Comparison of ENCODE assay signal across 11 mouse cellular contexts in genomic region chr4:139250886-139251285, GRCm38 (mm10). TPM values are rescaled to one million over a fixed set of nuclear protein-coding genes. Genes with fewer than 3 reads are reported as not detected.
DNase-seq lines count a peak whose midpoint lies in the region; ATAC-seq and TF ChIP-seq lines count a peak whose summit lies in the region.
"Had no signal": no experiment of that assay in that cellular context is flagged by ENCODE, and none has a peak within 500 bp of the region (broad histone marks: within the 10 kb centered on the region; RNA-seq: fewer than 3 reads in every experiment).

No protein-coding gene starts in this region.

- H3K36me3 ChIP-seq in heart, embryonic 13.5 days = peaks cover 24% of the 10 kb centered on the region
- H3K36me3 ChIP-seq in lung, postnatal 0 days (ENCODE audit: insufficient read depth, low read length) = no peaks in the 10 kb centered on the region
- H3K36me3 ChIP-seq in intestine, embryonic 15.5 days = 0 out of 2 replicates have a peak, but pooled peaks cover 3% of the 10 kb centered on the region
- 0 out of 2 replicates have a peak, but pooled peaks cover 4% of the 10 kb centered on the region for H3K36me3 ChIP-seq in stomach, embryonic 15.5 days
- H3K36me3 ChIP-seq: forebrain, embryonic 15.5 days; neural tube, embryonic 15.5 days had no signal

- peak overlapping the region; percentile 57 for H3K27ac ChIP-seq in heart, embryonic 13.5 days (replicated peaks)
- peak overlapping the region; percentile 81 for H3K27ac ChIP-seq in lung, postnatal 0 days (ENCODE audit: low read length)
- peak overlapping the region; percentile 85 for H3K27ac ChIP-seq in intestine, embryonic 15.5 days
- H3K27ac ChIP-seq in stomach, embryonic 15.5 days = peak overlapping the region; percentile 83
- H3K27ac ChIP-seq: forebrain, embryonic 15.5 days had no signal

- no peak overlapping the region; the same call in 1 of the 2 replicates for H3K4me2 ChIP-seq in heart, embryonic 13.5 days
- H3K4me2 ChIP-seq in lung, postnatal 0 days (replicated peaks; ENCODE audit: low read depth, low read length) = no peak overlapping the region
- H3K4me2 ChIP-seq in intestine, embryonic 15.5 days (replicated peaks) = peak overlapping the region; percentile 46
- peak overlapping the region; percentile 8; the same call in 1 of the 2 replicates for H3K4me2 ChIP-seq in stomach, embryonic 15.5 days
- H3K4me2 ChIP-seq: forebrain, embryonic 15.5 days; neural tube, embryonic 15.5 days had no signal

- H3K27me3 ChIP-seq in heart, embryonic 13.5 days (replicated peaks) = no peaks in the 10 kb centered on the region
- no peaks in the 10 kb centered on the region for H3K27me3 ChIP-seq in lung, postnatal 0 days (replicated peaks; ENCODE audit: insufficient read depth, low read length)
- no peaks in the 10 kb centered on the region for H3K27me3 ChIP-seq in intestine, embryonic 15.5 days (replicated peaks)
- H3K27me3 ChIP-seq in stomach, embryonic 15.5 days (replicated peaks) = no peaks in the 10 kb centered on the region
- H3K27me3 ChIP-seq: forebrain, embryonic 15.5 days; neural tube, embryonic 15.5 days had no signal

- ATAC-seq in heart, embryonic 13.5 days (ENCODE audit: extremely low read depth, insufficient number of reproducible peaks, low FRiP score, low TSS enrichment) = no peak
- ATAC-seq in lung, postnatal 0 days = no peak
- peak; percentile 92 for ATAC-seq in intestine, embryonic 15.5 days
- peak; percentile 73 for ATAC-seq in stomach, embryonic 15.5 days (ENCODE audit: insufficient read depth, low FRiP score, low read depth)
- ATAC-seq in CD4-positive, CD25-positive, alpha-beta regulatory T cell, adult 4 months = no peak
- ATAC-seq: forebrain, embryonic 15.5 days had no signal

- TF ChIP-seq EP300 in lung, postnatal 0 days (IDR thresholded peaks at IDR 0.05) = no peak

- intact Hi-C loops in heart, postnatal 14 days (cut with DNase I) = loop anchor here (5.0 kb wide), 1 partner anchor 44 kb away; no protein-coding TSS in a partner anchor

- no peak for DNase-seq in heart, postnatal 14 days
- DNase-seq in lung, postnatal 0 days (ENCODE audit: low spot score) = no peak
- DNase-seq in lung, postnatal 10 days = no peak
- DNase-seq in embryo, embryonic 9.5 days (ENCODE audit: extremely low spot score) = no peak
- DNase-seq: cerebellum, adult 2 months had no signal

- no peaks in the 10 kb centered on the region for H3K9me3 ChIP-seq in heart, embryonic 13.5 days
- no peaks in the 10 kb centered on the region for H3K9me3 ChIP-seq in lung, postnatal 0 days (ENCODE audit: low read length)
- no peaks in the 10 kb centered on the region for H3K9me3 ChIP-seq in intestine, embryonic 15.5 days
- H3K9me3 ChIP-seq in stomach, embryonic 15.5 days = no peaks in the 10 kb centered on the region
- H3K9me3 ChIP-seq: forebrain, embryonic 15.5 days; neural tube, embryonic 15.5 days had no signal

- TF ChIP-seq CTCF in lung, postnatal 0 days (IDR thresholded peaks at IDR 0.05) = no peak

- H3K4me1 ChIP-seq in heart, embryonic 13.5 days = peaks cover 67% of the 10 kb centered on the region
- H3K4me1 ChIP-seq in lung, postnatal 0 days (ENCODE audit: insufficient read depth, low read depth, low read length) = peaks cover 25% of the 10 kb centered on the region; the same call in 1 of the 2 replicates
- H3K4me1 ChIP-seq in intestine, embryonic 15.5 days (replicated peaks) = peaks cover 61% of the 10 kb centered on the region
- peaks cover 45% of the 10 kb centered on the region for H3K4me1 ChIP-seq in stomach, embryonic 15.5 days

- peak overlapping the region; percentile 42; the same call in 1 of the 2 replicates for H3K9ac ChIP-seq in heart, embryonic 13.5 days
- H3K9ac ChIP-seq in lung, postnatal 0 days (replicated peaks; ENCODE audit: low read depth) = no peak overlapping the region
- H3K9ac ChIP-seq in intestine, embryonic 15.5 days = no peak overlapping the region
- no peak overlapping the region for H3K9ac ChIP-seq in stomach, embryonic 15.5 days
- H3K9ac ChIP-seq: forebrain, embryonic 15.5 days; neural tube, embryonic 15.5 days had no signal

- no peak overlapping the region for H3K4me3 ChIP-seq in heart, embryonic 13.5 days
- H3K4me3 ChIP-seq in lung, postnatal 0 days (ENCODE audit: low read depth, low read length) = no peak overlapping the region
- no peak overlapping the region for H3K4me3 ChIP-seq in intestine, embryonic 15.5 days (replicated peaks)
- H3K4me3 ChIP-seq in stomach, embryonic 15.5 days (replicated peaks) = no peak overlapping the region
- H3K4me3 ChIP-seq: forebrain, embryonic 15.5 days; neural tube, embryonic 15.5 days had no signal

- 30% methylated on average over 8 of the region's 8 CpGs for WGBS in heart, embryonic 13.5 days
- 31% methylated on average over 8 of the region's 8 CpGs for WGBS in lung, postnatal 0 days
- 52% methylated on average over 8 of the region's 8 CpGs for whole genome bisulfite sequencing in intestine, embryonic 15.5 days
- 50% methylated on average over 8 of the region's 8 CpGs for WGBS in stomach, embryonic 15.5 days

RNA-seq across cellular contexts. Expression of gene Capzb, which starts 58.2 kb away (rescaled TPM):
- polyA plus RNA-seq in heart, embryonic 13.5 days (2015; fragmentation: Nextera tagmentation; extraction: Ambion mirVana) = 376 and 386 TPM in 2 replicates
- total RNA-seq in heart, postnatal 14 days (2021) = 100 to 1,000 TPM; 418 to 433 TPM
- 401 and 408 TPM in 2 replicates for polyA plus RNA-seq in lung, postnatal 0 days (2015; fragmentation: Nextera tagmentation; extraction: Ambion mirVana)
- 410 and 425 TPM in 2 replicates for polyA plus RNA-seq in intestine, embryonic 15.5 days (2015; fragmentation: Nextera tagmentation; extraction: Ambion mirVana)
- polyA plus RNA-seq in stomach, embryonic 15.5 days (2015; fragmentation: Nextera tagmentation; extraction: Ambion mirVana) = 375 and 416 TPM in 2 replicates
- polyA plus RNA-seq in CD4-positive, CD25-positive, alpha-beta regulatory T cell, adult 4 months (2017; shearing (Covaris generic)) = 100 to 1,000 TPM; 479 to 616 TPM

RNA-seq across cellular contexts. Expression of gene Pqlc2, which starts 59.6 kb away (rescaled TPM):
- polyA plus RNA-seq in heart, embryonic 13.5 days (2015; fragmentation: Nextera tagmentation; extraction: Ambion mirVana) = 8.8 and 10.2 TPM in 2 replicates
- 1 to 10 TPM; 7.1 to 8.4 TPM for total RNA-seq in heart, postnatal 14 days (2021)
- 14.4 and 17.4 TPM in 2 replicates for polyA plus RNA-seq in lung, postnatal 0 days (2015; fragmentation: Nextera tagmentation; extraction: Ambion mirVana)
- polyA plus RNA-seq in intestine, embryonic 15.5 days (2015; fragmentation: Nextera tagmentation; extraction: Ambion mirVana) = 19.3 and 23.3 TPM in 2 replicates
- polyA plus RNA-seq in stomach, embryonic 15.5 days (2015; fragmentation: Nextera tagmentation; extraction: Ambion mirVana) = 14.3 and 14.9 TPM in 2 replicates
- polyA plus RNA-seq in CD4-positive, CD25-positive, alpha-beta regulatory T cell, adult 4 months (2017; shearing (Covaris generic)) = 10 to 100 TPM; 10.4 to 10.8 TPM

RNA-seq across cellular contexts. Expression of gene Akr7a5, which starts 59.7 kb away (rescaled TPM):
- polyA plus RNA-seq in heart, embryonic 13.5 days (2015; fragmentation: Nextera tagmentation; extraction: Ambion mirVana) = 65.3 and 66.3 TPM in 2 replicates
- total RNA-seq in heart, postnatal 14 days (2021) = 10 to 100 TPM; 35.6 to 39.4 TPM
- 60.0 and 61.4 TPM in 2 replicates for polyA plus RNA-seq in lung, postnatal 0 days (2015; fragmentation: Nextera tagmentation; extraction: Ambion mirVana)
- 170 and 186 TPM in 2 replicates for polyA plus RNA-seq in intestine, embryonic 15.5 days (2015; fragmentation: Nextera tagmentation; extraction: Ambion mirVana)
- polyA plus RNA-seq in stomach, embryonic 15.5 days (2015; fragmentation: Nextera tagmentation; extraction: Ambion mirVana) = 111 and 125 TPM in 2 replicates
- 1 to 10 TPM; 9.1 TPM for polyA plus RNA-seq in CD4-positive, CD25-positive, alpha-beta regulatory T cell, adult 4 months (2017; shearing (Covaris generic))

Comparison
In these comparisons a context has a peak if more than half of its experiments do, and no peak if none do; other contexts are left out.
1. ATAC-seq: peak in intestine, embryonic 15.5 days (single experiment) and stomach, embryonic 15.5 days (single experiment); none in heart, embryonic 13.5 days (single experiment), lung, postnatal 0 days (single experiment) and CD4-positive, CD25-positive, alpha-beta regulatory T cell, adult 4 months (single experiment).
2. H3K4me2 ChIP-seq: peak in intestine, embryonic 15.5 days (single experiment) and stomach, embryonic 15.5 days (single experiment); none in heart, embryonic 13.5 days (single experiment) and lung, postnatal 0 days (single experiment).
3. Peak in every context shown above with its lines, with median percentiles within 50 percentile points of each other: H3K27ac ChIP-seq.